Mouse (Mus musculus) splenic B cell, adult 2 months (primary cell): Measurements from ENCODE around the gene Atp5k.

Experiments used
- DNase-seq: peaks from one replicate; pipeline ENCODE4 v3.0.0-alpha.2; 2011; ENCODE audit warnings: low read depth, low spot score
- H3K27me3 ChIP-seq: 2 replicates; pipeline ENCODE4 v1.6.1; 2012; ENCODE audit warnings: mild to moderate bottlenecking, low read length, moderate library complexity, mixed read lengths; ENCODE audit not compliant: control insufficient read depth, poor library complexity, insufficient read depth, severe bottlenecking
- H3K36me3 ChIP-seq: 2 replicates; pipeline ENCODE4 v1.6.1; 2012; ENCODE audit warnings: mild to moderate bottlenecking, low read length, moderate library complexity, mixed read lengths; ENCODE audit not compliant: control insufficient read depth, poor library complexity, insufficient read depth, severe bottlenecking

Atp5k gene

DNA sequence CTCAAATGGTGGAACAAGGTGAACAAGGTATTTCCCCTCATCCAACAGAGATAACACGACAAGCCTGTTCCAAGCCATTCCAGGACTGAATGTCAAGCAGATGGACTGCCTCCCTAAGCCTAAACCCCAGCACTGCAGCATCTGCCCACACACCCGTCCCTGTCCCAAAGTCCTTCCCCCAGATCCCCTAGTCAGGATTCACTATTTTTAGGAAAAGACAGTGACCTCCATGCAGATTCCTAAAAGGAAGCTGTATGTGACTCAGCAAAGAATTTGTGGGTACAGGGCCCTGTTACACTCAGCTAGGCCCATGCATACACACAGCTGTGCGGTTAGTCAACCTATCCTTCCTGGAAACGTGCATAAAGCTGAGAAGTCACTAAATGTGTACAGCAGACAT, 47.8 kb downstream of the Atp5k start:
- DNase-seq = no peak

DNA sequence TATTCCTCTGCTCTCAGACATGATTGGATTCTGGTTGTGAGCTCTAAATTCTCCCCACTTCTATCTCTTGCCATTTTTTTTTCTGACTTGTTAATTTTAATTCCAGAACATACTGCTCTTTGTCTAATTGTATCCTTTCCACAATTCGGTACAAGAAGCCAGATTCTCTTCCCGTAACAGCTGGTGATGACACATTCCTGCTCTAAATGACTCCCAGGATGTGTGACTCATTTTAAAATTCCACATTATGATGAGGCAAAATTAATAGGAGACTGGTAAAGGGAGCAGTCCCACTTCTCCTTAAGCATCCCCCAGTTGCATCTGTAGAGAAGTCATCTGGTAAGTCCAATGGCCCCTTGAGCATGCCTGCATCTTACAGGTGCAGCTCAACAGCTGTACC, 48.6 kb downstream of the Atp5k start:
- Histone ChIP-seq H3K36me3 (no peaks in the 10 kb centered on the region), H3K27me3 (no peaks in the 10 kb centered on the region; the same call in 1 of the 2 replicates)
- no peak for DNase-seq

More for the DNA sequence above, 47.8 kb downstream of the Atp5k start:
- H3K27me3 ChIP-seq = no peaks in the 10 kb centered on the region; the same call in 1 of the 2 replicates
- no peaks in the 10 kb centered on the region for H3K36me3 ChIP-seq
